Mouse (Mus musculus) gonadal fat pad, adult 2 months (tissue): ENCODE data around the gene Tpgs1. TPM values are rescaled to one million over a fixed set of nuclear protein-coding genes. Genes with fewer than 3 reads are reported as not detected.

ENCODE experiments used
- DNase-seq: peaks from one replicate; pipeline ENCODE4 v3.0.0-alpha.2; 2012; ENCODE audit warnings: low read depth
- polyA plus RNA-seq: library from polyadenylated mRNA; depleted of rRNA; stranded (reverse); fragments of >200 nt; gene quantifications from 2 replicates; pipeline ENCODE4 v1.2.3, GENCODE M21; 2012; rRNA removed

Gene Tpgs1
- polyA plus RNA-seq: 52.4 and 53.2 TPM in 2 replicates

DNA sequence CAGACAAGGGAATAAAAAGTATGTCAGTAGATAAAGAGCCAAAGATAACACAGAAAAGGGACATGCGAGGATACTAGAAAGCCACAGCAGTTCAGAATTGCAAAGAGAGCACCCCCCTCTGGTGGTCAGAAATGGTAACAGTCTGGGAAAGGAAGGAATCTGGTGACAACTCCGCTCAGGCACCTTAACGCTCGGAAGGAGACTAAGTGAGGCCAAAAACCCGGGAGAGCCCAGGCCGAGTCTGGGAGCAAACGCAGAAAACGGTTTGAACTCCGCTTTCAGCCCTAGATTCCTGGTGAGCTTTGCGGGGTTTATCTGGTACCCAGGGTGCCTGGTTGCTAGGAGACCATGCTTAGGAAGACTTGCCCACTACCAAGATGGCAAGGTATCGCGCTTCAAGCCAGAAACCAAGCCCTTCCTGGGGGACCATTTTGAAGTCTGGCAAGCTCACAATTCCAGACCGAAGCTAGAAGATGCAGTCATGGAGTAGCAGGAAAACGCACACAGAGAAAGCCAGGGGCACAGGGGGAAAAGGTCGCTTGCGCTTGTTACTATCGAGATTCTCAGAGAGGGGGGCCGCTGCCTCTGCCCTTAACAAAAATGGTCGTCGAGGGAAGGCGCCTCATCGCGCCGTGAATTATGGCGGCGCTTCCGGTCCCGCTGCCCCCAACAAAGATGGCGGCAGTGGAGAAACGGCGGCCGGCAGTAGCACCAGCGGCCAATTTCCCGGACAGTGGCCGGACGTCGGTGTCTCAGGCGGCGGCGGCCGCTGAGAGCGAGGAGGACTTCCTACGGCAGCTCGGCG lies at the start of gene Tpgs1:
Tpgs1 (plus strand) TSS at position 599 of the 805 bp plus-strand sequence.
- DNase-seq: no peak

- DNase-seq: no peak
Observed at GRCm38 (mm10) chr10:79623950-79624349, 45.2 kb upstream of the Tpgs1 start.

GRCm38 (mm10) chr10:79625398-79625797 lies 43.8 kb upstream of the Tpgs1 start:
- no peak for DNase-seq

GRCm38 (mm10) chr10:79626156-79626555 lies 43.0 kb upstream of the Tpgs1 start:
- DNase-seq: no peak

GRCm38 (mm10) chr10:79628377-79628776 lies 40.8 kb upstream of the Tpgs1 start:
- no peak for DNase-seq

GRCm38 (mm10) chr10:79631432-79631831 lies 37.7 kb upstream of the Tpgs1 start:
- DNase-seq: no peak

DNA sequence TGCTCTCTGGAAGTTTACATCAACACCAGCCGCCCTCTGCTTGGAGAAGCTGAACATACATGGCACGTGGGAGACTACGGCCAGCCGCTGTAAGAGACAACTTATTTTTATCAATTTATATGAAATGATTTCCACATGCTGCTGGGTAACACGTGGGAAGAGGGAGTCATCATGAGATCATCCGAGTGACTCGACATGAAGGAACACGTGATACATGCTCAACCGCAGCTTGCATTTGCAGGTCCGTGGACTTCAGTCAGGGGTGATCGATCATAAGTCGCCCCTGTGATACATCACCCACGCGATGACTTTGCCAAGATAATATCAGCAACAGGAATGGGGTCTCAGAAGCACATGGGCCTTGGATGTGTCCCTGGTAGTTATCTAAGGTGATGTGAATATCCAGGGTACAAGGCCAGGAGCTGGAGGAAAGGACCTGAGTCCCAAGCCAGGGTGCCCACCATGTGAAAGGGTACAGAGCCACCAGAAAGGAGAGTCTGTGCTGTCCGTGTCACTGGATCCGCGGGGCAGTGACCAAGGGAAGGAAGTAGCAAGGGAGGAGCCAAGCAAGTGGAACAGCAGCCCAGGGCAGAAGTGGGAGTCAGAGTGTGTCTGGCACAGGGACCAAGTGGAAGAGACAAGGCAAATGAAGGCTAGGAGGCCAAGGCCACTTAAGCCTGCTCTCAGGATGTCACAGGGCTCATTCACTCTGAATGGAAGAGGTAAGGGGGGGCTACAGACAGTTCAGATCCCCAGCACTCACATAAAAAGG lies 36.0 kb upstream of the Tpgs1 start:
- DNase-seq: no peak

DNA sequence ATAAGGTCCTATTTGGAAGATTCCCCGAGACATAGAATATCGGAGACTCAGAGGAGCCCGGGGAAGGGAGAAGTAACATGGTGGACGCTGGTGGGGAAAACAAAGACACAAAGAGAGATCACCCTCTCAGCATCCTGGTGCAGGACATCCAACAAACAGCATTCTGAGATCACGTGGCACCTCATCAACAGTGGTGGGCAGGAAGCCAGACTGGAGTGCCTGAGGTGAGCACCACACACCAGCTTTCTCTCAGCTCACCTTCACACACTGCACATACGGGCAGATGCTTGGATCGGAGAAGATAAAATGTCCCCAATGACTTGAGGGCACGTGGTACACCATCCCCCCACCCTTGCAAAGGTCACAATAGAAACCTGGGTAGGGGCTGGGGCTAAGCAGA lies 32.9 kb upstream of the Tpgs1 start:
- no peak for DNase-seq

GRCm38 (mm10) chr10:79637128-79638110 lies 31.8 kb upstream of the Tpgs1 start, which contains the start of gene Shc2:
TSS of gene Shc2 (minus strand) at chr10:79637918.
- no peak for DNase-seq

DNA sequence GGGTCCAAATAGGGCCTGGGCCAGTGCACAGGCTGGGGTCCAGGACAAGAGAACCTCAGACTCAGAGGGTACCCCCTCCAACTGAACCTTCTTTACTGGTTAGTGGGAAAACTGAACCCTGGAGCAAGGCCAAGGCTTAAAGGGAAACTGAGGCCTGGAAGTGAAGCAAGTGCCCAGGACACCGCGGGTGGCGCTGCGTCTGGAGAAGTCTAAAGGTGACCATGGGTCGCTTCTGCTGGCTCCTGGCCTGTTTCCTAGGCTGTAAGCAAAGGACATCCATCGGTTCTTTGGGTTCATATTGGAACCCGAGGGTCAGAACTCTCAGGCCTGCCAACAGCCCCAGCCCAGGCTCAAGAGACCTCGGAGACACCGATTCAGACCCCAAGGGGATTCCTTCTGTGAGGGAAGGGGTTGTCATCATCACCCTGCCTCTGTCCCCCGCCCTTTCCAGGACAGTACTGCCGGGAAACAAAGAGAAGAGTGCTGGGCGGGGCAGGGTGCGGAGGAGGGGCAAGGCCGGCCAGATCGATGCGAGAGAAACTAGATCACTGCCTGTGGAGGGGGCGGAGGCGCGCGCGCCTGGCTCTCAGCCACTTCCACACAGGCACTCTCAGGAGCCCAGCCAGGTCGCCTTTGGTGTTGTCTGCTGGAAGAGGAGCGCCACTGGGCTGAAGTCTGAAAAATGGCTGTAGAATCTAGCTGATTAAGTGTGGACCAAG lies 30.5 kb upstream of the Tpgs1 start:
- DNase-seq: no peak

DNA sequence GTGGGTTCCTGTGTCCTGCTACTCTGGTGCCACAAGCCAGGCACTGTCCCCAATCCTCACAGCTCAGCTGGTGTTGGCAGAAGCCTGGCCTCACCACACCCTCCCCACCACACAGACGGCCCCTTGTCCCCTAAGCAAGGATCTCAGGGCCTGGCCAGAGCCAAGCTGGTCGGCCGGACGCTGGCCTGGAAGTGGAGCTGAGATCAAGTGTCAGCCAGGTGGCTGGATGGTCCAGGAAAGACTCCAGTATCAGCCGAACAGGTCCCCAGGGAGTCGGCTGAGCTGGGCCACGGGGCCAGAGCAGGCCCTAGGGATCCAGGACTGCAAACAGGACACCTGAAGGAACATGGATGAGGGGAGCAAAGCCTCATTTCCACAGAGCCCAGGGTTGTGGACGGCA lies 23.5 kb upstream of the Tpgs1 start, which contains the start of gene Odf3l2:
Odf3l2 (minus strand) TSS at position 28 of the 400 bp plus-strand sequence.
- DNase-seq: no peak

DNA sequence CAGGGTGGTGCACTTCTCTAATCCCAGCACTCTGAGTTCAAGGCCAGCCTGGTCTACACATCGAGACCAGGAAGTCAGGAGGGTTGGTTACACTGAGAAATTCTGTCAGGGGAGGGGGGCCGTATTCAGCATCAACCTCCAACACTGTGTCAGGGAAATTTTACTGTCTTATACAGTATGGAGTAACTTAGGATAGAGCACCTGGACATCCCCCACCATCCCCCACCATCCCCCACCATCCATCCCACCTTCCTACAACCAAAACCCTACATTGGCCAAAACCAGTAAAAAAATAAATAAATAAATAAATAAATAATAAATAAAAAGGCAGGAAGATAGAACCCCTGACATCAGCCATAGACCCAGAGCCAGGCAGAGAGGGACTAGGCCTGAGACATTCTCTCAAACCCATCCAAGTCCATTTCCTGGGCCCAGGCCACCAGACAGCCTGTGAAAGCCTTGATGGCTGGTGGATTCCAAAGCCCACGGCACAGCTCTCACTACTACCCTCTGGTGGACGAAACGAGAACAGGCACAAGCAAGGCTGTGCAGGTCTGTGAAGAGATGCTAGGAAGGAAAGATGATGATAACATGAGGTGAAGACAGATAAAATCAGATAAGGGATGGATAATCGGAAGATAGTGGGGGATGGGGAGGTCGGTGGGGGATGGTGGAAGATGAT lies 20.0 kb upstream of the Tpgs1 start:
- no peak for DNase-seq

DNA sequence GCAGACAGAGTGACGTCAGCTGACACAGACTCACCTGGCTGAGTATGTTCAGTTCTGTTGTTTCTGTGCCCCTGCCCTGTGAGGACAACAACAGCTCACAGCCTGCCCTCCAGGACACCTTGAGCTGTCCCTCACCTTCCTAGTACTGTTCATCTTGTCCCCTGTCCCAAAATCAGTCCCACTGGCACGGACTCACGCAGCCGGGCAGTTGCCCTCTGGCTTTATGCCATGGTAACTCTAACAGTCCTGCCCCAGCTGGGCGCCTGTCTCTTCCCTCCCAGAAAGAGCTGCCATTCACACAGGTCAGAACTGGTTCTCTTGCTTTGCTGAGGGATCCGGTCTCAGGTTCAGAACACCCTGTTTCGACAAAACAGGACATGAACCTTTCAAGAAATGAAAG lies 16.4 kb upstream of the Tpgs1 start:
- DNase-seq: no peak

GRCm38 (mm10) chr10:79654946-79655395 lies 14.2 kb upstream of the Tpgs1 start:
- no peak for DNase-seq

DNA sequence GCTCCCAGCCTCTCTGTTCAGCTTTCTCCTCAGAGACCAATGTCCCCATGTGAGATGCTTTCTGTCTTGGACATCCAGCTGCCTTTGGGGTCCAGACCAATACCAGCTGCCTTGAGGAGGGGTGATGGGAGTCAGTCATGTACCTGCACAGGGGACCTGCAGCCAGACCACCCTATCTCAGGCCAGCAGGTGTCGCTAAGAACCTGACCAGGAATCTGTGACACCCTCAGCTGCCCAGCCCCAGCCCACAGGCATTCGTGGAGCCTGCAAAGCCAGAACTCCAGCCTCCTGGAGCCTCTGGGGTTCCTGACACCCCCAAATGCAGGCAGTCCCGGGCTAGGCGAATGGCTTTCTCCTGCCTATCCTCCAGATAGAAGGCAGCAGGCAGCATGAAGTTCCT lies 10.3 kb upstream of the Tpgs1 start:
- no peak for DNase-seq

DNA sequence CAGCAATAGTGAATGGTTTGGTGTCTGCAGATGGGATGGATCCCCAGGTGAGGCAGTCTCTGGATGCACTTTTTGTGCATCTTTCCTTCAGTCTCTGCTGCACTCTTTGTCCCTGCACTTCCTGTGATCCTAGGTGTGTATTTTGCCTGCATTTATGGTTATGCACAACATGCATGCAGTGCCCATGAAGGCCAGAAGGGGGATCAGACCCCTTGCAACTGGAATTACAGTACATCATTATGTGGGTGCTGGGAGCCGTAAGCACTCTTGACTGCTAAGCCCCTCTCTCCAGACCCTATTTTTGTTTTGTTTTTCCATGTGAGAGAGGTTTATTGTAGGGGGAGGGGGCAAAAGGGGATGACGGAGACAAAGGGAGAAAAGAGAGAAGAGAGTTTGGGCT lies 8.9 kb upstream of the Tpgs1 start:
- DNase-seq: no peak

DNA sequence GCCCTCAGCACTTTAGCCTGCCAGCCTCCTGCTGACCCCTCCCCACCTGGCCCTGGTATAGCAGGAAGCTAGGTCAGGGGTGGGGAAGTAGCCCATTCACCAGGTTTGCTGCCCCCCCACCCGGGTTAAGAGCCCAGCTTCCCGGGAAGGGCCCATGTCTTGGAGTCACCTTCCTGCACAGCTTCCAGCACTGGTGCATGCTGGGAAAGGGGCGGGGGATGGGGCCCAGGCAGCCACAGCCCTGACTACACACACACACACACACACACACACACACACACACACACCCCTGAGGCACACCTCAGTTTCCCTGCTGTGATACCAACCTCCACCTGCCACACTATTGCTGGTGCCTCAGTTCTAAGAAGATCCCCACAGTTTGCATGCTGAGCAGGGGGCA lies 7.3 kb upstream of the Tpgs1 start:
- no peak for DNase-seq

DNA sequence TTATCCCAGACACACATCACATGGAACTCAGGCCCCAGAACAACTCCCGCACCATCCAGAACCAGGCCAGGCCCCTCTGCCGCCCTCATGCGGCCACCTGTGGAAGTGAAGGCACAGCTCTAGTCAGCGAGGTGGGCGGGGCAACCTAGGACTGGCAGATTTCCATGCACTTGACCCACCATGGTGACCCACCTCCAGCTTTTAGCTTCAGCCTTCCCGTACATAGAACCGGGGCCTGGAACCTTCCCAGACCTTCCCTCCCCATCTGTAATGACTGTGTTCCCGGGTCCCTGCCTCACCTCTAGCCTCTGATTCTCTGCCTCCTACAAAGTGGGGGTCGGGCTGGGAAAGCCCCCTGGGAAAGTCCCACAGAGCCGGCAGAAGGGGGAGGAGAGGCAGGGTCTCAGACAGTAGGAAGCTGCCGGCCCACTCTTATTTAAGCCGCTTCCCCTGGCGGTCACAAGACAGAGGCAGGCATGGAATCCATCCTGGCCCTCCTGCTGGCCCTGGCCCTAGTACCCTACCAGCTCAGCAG lies 5.0 kb upstream of the Tpgs1 start, which contains the start of gene Madcam1:
Madcam1 (plus strand) TSS at position 429 of the 535 bp plus-strand sequence.
- DNase-seq: no peak

- DNase-seq: no peak
Observed at GRCm38 (mm10) chr10:79665051-79665450, 4.1 kb upstream of the Tpgs1 start.

GRCm38 (mm10) chr10:79666493-79666892 lies 2.7 kb upstream of the Tpgs1 start:
- no peak for DNase-seq
